Mouse (Mus musculus) embryo, embryonic 9.5 days (tissue): ENCODE results near the gene Ccdc57.
A peak's percentile ranks its signal among the peaks of the same experiment; 100 is the strongest.

Experiments
- DNase-seq: peaks from one replicate; pipeline ENCODE4 v3.0.0-alpha.2; 2017; ENCODE audit errors: extremely low spot score

The Ccdc57 gene

DNA sequence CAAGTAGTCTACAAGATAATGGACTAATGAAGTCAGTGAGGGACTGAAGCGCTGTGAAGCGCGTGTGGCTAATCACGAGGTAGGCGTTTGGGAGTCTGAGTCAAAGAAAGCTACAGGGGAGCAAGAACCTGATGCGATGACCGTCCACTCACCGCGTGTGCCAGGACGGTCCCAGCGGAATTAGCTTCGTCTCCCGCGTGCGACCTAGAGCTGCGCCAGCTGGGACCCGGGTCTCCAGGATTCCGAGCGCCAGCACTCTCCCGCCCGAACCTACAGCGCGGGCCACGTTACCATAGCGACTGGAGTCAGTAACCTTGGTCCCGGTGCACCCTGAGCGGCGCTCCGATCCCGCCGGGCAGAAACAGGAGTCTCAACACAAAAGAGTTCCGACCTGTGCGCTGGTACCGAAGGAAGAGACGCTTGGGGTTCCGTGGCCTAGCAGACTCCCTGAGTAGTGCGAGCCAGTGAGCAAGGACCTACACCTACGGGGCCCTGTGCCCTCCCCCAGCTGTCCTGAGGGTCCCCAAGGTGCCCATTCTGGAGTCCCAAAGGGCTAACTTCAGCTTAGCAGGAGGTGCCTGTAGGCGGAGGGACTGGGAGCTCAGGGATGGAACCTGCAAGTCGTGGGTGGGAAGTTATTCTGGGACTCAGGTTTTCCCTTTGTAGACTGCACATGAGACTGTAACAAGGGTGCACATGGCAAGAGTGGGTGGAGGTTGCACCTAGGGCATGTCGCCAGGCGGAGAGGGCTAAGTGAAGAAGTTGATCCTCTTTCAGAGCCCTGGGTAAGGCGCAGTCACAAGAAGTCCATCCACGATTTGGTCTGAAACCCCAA lies at the start of gene Ccdc57:
Gene Ccdc57 (minus strand): TSS at position 309 of the 835 bp plus-strand sequence.
- DNase-seq, result peak; percentile 94

GRCm38 (mm10) chr11:120982459-120982858 lies 49.8 kb upstream of the Ccdc57 start:
- no peak for DNase-seq

- no peak for DNase-seq
Measured at GRCm38 (mm10) chr11:120981661-120982060, 49.0 kb upstream of the Ccdc57 start.

- DNase-seq, result no peak
Measured at GRCm38 (mm10) chr11:120980427-120981035, 47.9 kb upstream of the Ccdc57 start.

- DNase-seq, result no peak
Measured at GRCm38 (mm10) chr11:120979711-120980426, 47.2 kb upstream of the Ccdc57 start.

- no peak for DNase-seq
Measured at GRCm38 (mm10) chr11:120973318-120973717, 40.6 kb upstream of the Ccdc57 start.

DNA sequence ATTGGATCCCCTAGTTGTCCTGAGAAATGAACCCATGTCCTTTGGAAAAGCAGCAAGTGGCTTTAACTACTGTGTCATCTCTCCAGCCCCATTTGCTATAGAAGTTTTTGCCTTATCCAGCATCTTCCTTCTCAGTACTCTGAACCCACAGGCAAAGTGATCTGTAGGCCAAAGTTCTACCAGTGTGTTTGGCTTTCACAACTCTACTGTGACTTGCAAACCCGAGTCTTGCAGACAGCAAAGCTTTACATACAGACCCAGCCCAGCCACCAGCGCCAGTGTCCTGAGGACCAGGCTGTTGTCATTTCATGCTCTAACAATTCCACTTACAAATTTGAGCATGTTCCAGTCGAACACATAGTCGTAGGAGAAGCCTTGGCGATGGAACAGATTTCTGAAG lies 38.6 kb upstream of the Ccdc57 start:
- DNase-seq, result no peak

- DNase-seq, result no peak
Measured at GRCm38 (mm10) chr11:120969742-120970141, 37.1 kb upstream of the Ccdc57 start.

DNA sequence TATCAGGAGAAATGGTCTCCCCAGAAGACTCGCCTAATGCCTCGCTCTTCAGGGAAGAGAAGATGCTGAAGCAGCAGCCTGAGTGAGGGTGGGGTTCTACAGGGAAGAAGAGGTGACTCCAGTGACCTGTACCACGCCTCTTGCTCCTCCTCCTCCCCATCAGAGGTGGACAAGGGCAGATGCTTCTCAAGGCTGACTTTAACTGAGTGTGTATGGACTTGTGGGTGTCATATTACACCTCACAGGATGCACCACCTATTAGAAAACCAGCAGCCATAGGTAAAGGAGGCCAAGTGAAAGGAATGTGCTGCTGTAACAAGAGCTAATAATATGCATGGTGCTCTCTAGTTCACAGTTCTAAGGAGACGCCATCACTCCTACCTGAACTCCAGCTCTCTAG lies 32.9 kb upstream of the Ccdc57 start:
- no peak for DNase-seq

DNA sequence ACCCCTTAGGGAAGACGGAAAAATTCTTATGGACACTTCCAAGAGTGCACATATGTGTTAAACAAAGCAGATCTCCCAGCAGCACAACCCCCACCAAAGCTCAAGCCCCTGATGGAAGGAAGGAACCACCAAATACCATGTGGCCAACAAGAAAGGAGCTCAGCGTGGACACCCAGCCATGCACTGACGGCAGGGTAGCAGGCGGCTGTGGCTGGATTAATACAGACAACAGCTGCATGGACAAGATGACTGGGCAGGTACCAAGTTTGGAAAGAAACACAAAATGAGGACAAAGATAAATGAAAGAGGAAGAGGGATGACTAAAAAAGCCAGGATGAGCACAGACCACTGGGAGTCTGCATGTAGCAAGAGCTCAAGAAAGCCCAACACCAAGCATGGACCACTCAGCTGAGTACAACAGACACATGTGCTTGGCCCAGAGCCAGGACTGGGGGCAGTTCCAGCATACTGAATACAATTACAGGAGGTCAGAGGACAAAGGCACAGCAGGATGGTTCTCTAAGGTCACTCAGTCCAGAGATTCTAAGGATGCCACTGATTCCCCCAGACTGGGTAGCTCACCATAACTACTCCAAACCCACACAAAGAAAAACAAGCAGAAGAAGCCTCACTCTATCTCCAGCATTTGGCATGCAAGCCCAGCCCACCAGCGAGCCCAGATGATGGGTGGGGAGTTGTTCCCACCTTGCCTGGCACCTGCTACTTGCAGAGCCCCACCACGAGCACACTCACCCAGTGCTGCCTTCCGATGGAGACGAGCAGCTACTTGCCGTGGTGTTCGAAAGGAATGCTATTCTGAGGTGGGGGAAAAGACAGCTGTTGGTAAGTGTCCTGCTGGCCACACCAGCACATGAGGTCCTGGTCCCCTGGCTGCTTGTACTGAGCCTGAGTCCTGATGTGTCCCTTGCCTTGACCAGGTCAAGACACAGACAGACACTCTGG lies 31.8 kb upstream of the Ccdc57 start:
- DNase-seq, result no peak

DNA sequence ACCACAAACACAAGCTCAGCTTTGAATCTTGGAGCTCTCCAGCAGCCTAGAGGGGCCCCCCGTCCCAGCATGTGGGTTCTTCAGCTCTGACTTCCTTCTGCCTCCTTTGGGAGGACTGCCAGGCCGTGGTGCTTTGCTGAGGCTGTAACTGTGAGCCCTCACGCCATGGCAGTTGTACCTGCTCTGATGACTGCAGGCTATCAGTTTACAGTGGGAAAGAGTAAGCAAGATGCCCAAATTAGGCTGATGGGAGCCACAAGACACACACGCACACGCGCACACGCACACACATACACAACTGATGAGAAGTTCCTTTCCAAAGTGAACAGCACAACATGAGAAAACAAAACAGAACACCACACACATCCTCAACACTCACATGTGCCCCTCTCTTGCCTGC lies 30.2 kb upstream of the Ccdc57 start:
- no peak for DNase-seq

DNA sequence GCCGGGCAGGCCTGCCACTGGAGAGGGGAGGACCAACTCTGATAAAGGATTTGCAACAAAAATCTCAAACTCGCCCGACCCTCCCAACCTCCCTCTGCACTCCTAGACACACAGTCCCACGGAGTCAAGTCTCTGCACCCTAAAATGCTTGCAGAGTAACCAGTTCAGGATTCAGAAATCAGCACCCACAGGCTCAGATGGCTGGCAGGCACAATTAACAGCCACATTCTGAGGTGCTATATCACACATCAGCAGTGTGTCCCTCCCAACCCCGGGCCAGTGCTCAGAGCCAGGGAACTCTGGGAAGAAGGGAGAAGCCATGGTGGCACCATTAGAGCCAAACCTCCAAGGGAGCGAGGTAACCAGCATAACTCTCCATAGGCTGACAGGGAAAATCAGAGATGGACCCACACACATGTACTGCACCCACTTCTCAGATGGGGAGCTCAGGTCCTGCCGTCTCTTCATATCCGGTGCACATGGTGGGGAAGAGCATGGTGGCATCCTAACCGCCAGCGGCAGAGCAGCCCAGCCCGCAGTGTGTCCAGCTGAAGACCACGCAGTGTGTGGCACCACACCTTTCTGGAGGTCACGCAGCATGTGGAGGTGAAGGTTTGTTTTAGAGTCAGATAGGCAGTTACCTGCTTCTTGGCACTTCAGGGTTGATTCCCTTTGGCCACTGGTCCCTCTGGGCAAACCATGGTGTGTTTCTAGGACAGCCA lies 29.5 kb upstream of the Ccdc57 start:
- DNase-seq, result no peak

DNA sequence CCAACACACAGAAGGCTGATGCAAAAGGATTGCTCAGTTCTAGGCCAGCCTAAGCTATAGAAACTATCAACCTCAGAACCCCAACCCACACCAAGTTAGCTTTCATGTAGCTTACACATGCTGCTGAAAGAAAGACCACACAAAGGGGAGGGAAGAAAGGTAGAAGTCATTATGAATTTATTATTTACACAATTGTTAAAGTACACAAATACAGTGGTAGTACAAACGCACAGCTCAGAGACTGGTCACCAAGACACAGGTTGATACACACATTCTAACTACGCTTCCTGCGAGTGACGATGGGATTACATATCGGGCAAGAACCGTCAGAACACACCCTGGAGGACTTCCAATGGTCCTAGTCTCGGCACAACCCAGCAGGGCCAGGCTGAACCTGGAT lies 28.9 kb upstream of the Ccdc57 start:
- DNase-seq, result no peak

DNA sequence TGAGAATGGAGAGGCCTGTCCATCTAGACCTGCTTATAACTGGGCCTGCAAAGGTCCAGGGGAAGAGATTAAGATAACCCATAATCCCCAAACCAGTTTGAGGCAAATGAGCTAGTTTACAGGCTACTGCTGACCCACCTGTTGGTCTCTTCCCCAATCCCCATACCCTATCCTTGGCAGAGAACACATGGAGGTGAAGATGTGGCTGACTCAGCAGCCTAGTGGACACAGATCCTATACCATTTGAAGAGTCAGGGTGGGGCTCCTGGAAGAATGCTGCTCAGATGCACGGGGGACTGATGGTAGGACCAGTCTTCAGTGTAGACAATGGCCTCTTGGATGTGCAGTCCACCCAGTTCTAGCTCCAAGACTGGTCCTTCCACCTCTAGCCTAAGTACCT lies 27.6 kb upstream of the Ccdc57 start:
- no peak for DNase-seq

GRCm38 (mm10) chr11:120959564-120959963 lies 26.9 kb upstream of the Ccdc57 start:
- no peak for DNase-seq

- DNase-seq, result no peak
Measured at GRCm38 (mm10) chr11:120959066-120959465, 26.4 kb upstream of the Ccdc57 start.

- no peak for DNase-seq
Measured at GRCm38 (mm10) chr11:120957731-120958257, 25.1 kb upstream of the Ccdc57 start.

GRCm38 (mm10) chr11:120957052-120957451 lies 24.4 kb upstream of the Ccdc57 start:
- no peak for DNase-seq

- no peak for DNase-seq
Measured at GRCm38 (mm10) chr11:120955701-120956100, 23.0 kb upstream of the Ccdc57 start.

DNA sequence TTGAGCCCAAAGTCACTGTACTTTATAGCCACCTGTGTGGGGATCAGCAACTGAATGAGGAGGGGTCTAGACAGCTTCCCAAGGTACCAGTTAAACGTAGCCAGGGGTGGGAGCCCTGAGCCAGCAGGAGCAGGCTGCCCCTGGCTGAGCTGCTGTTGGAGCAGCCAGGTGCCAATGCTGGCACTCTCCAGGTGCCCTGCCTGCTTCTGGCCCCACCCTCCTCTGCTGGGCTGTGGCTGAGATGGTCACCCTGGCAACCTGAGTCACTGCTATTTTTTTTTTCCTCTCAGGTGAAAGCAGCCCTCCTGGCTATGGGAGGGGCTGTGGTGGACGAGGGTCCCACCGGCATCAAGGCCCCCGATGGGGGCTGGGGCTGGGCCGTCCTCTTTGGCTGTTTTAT lies 22.3 kb upstream of the Ccdc57 start:
- DNase-seq, result no peak
